Mouse (Mus musculus): Measurements from ENCODE around the gene Adgrl2. TPM values are rescaled to one million over a fixed set of nuclear protein-coding genes. Genes with fewer than 3 reads are reported as not detected.

Adgrl2 gene
- total and polyA plus RNA-seq, 2 experiments from 2014 or later: 73.6 to 116 TPM

DNA sequence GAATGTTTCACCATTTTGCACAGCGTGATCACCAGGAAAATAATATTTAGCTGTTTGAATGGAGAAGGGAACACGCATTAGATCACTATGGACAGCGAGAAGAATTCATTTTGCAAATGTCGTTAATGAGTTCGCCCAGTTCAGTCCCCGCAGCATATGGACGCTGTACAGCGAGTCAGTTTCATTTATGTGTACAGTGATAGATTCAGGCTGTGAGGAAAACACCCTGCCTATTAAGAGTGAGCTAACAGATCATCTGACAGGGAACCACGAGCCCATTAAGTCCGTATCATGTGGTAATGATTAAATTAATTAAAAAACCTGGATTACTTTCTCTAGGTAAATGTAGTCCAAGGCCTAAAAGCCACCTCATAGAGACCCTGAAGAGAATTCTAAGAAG is 161.8 kb downstream of the Adgrl2 start:
- no peak for TF ChIP-seq CTCF (IDR thresholded peaks at IDR 0.05; ENCODE audit: low read depth)
- no peak overlapping the region for H3K27ac ChIP-seq (ENCODE audit: low read depth, low read length)
- WGBS: 59% methylated on average over 10 of the region's 10 CpGs
- no peak for DNase-seq
- H3K9ac ChIP-seq: no peak overlapping the region
- ATAC-seq: no peak
- no peaks in the 10 kb centered on the region for H3K9me3 ChIP-seq (ENCODE audit: low read length)
- peaks cover 22% of the 10 kb centered on the region for H3K36me3 ChIP-seq (ENCODE audit: insufficient read depth)
- no peaks in the 10 kb centered on the region for H3K4me1 ChIP-seq (ENCODE audit: insufficient read depth)
- H3K4me3 ChIP-seq (ENCODE audit: low read depth, low read length): no peak overlapping the region
- no peak overlapping the region for H3K4me2 ChIP-seq (ENCODE audit: low read depth)
- no peaks in the 10 kb centered on the region for H3K27me3 ChIP-seq (ENCODE audit: insufficient read depth, low read length)

DNA sequence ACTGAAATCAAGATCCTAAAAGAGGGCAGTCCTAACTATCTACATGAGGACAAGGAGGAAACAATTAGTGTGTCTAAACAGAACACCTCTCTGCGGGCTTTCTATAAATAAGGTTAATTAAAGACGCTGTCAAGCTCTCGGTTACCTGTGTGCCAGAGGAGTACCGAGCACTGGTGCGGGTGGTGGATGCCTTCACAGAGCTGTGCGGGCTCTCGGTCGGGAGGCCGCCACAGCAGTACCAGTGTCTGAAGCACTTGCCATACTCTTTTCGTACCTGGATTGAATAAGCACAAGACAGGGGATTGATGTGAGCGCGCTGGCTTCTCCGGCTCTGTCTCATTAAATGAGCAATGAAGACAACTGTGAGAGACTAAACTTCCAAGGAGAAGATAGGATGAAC is 166.8 kb downstream of the Adgrl2 start:
- no peak for TF ChIP-seq CTCF (IDR thresholded peaks at IDR 0.05; ENCODE audit: low read depth)
- DNase-seq (no peak), ATAC-seq (no peak)
- Histone ChIP-seq H3K4me1 (ENCODE audit: insufficient read depth) (no peaks in the 10 kb centered on the region), H3K4me2 (ENCODE audit: low read depth) (no peak overlapping the region), H3K36me3 (ENCODE audit: insufficient read depth) (peaks cover 31% of the 10 kb centered on the region), H3K27me3 (ENCODE audit: insufficient read depth, low read length) (no peaks in the 10 kb centered on the region), H3K27ac (ENCODE audit: low read depth, low read length) (no peak overlapping the region), H3K9me3 (ENCODE audit: low read length) (no peaks in the 10 kb centered on the region), H3K9ac (no peak overlapping the region), H3K4me3 (ENCODE audit: low read depth, low read length) (no peak overlapping the region)
- 95% methylated on average over 13 of the region's 13 CpGs for WGBS

DNA sequence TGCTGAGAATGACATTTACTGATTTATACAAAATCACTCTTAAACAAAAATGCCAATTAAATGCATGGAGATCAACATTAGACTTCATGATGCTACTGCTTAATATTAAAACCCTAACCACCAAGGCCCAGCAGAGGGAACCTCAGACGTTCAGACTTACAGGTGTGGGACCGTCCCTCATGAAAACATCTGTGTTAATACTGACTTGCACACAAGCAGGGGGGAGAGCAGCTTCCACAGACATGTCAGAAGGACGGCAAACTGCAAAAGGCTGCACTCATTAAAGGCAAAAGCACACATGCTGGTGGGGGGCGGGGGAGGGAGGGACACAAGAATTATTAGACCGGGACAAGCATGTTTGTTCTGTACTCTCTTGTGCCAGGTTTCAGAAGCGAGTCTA is 168.7 kb downstream of the Adgrl2 start:
- peaks cover 44% of the 10 kb centered on the region for H3K36me3 ChIP-seq (ENCODE audit: insufficient read depth)
- WGBS: 79% methylated on average over 6 of the region's 6 CpGs

DNA sequence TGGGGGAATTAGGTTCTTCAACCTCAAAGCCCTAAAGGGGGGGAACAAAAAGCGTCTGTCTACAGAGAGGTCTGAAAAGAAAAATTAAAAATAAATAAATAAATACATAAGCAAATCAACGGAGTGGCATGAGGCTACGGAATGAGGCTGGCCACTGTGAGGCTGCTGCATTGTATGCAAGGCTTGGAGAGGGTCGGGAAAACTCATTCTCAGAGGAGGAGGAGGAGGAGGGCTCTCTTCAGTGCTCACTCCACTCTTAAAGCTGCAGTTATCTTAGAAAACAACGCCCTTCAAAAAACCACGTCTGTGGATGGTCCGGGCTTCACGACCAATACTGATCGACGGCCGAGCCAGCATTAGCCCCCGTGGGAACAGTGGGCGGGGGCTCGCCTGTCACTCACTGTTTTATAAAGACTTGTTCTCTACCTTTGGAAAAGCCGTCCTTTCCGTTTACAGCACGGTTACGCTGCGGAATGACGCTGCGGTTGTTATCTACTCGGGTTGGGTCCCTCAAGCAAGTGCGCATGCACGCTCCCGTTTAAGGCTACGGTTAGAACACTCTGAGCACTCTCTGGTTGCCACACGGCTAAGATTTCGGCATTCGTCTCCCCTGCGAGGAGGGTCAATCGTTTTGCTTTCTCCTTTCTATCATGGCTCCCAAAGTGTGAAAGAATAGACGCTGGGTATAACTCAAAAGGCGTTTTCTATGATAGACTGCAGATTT is 170.9 kb downstream of the Adgrl2 start:
- no peak for TF ChIP-seq CTCF (IDR thresholded peaks at IDR 0.05; ENCODE audit: low read depth)
- Histone ChIP-seq H3K36me3 (ENCODE audit: insufficient read depth) (peaks cover 51% of the 10 kb centered on the region), H3K4me3 (ENCODE audit: low read depth, low read length) (no peak overlapping the region), H3K9ac (no peak overlapping the region), H3K27me3 (ENCODE audit: insufficient read depth, low read length) (no peaks in the 10 kb centered on the region), H3K9me3 (ENCODE audit: low read length) (no peaks in the 10 kb centered on the region), H3K4me2 (ENCODE audit: low read depth) (no peak overlapping the region), H3K4me1 (ENCODE audit: insufficient read depth) (no peaks in the 10 kb centered on the region), H3K27ac (ENCODE audit: low read depth, low read length) (no peak overlapping the region)
- whole genome bisulfite sequencing: 90% methylated on average over 33 of the region's 33 CpGs
- ATAC-seq: no peak
- no peak for DNase-seq

More for the DNA sequence above, 168.7 kb downstream of the Adgrl2 start:
- Histone ChIP-seq H3K27ac (ENCODE audit: low read depth, low read length) (no peak overlapping the region), H3K4me3 (ENCODE audit: low read depth, low read length) (no peak overlapping the region), H3K27me3 (ENCODE audit: insufficient read depth, low read length) (no peaks in the 10 kb centered on the region), H3K9me3 (ENCODE audit: low read length) (no peaks in the 10 kb centered on the region), H3K4me2 (ENCODE audit: low read depth) (no peak overlapping the region), H3K9ac (no peak overlapping the region), H3K4me1 (ENCODE audit: insufficient read depth) (no peaks in the 10 kb centered on the region)
- ATAC-seq (no peak), DNase-seq (no peak)
- no peak for TF ChIP-seq CTCF (IDR thresholded peaks at IDR 0.05; ENCODE audit: low read depth)

DNA sequence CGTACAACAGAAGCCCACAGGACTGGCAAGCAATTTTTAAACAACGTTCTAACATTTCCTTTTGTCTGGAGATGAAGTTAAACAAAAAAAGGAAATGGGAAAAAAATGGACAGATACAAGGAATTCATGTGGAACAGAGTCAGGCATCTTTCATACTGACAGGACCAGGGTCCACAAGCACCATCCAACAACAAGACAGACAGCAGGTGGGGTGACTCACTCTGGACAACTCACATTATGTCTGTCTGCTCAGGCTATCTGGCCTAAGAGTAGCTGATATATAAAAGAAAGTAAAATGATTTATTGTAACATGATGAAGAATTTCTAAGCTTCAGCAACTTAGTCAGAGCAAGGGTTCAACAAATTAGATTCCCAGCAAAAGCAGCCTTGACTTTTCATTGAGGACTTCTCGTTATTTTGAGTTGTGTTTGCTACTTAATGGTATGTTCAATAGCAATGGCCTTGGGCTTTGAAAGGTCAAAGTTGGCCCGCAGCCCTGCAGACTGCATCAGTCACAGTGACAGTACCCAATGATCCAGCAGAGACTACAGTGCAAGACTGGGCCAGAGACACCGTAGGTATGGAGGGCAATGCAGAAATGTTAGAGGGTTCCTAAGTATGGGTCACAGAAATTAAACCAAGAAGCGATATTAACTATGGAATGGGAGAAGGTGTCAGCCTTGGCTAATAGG is 171.8 kb downstream of the Adgrl2 start:
- no peak overlapping the region for H3K27ac ChIP-seq (ENCODE audit: low read depth, low read length)
- ATAC-seq: no peak

DNA sequence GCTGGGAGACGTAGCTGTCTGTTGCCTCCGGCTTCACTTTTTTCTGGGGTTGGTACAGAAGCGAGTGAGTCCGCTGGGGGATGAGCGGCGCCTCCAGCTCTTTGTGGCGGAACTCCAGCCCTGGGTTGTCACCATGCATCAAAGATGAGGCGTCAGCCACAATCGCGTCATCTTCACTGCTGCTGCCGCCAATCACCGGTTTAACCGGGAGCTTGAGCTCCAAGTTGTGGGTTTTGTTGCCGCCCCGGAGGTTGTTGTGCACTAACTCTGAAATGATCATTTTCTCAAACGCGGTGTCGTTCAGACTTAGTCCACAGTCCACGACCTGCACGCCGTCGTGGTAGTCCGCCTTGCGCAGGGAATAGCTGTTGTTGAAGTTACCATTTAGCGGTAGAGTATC is 172.9 kb downstream of the Adgrl2 start:
- H3K27ac ChIP-seq (ENCODE audit: low read depth, low read length): no peak overlapping the region
- ATAC-seq: no peak
- no peaks in the 10 kb centered on the region for H3K27me3 ChIP-seq (ENCODE audit: insufficient read depth, low read length)
- TF ChIP-seq CTCF (IDR thresholded peaks at IDR 0.05; ENCODE audit: low read depth): no peak
- H3K36me3 ChIP-seq (ENCODE audit: insufficient read depth): peaks cover 41% of the 10 kb centered on the region
- no peak overlapping the region for H3K4me3 ChIP-seq (ENCODE audit: low read depth, low read length)
- no peaks in the 10 kb centered on the region for H3K9me3 ChIP-seq (ENCODE audit: low read length)
- 98% methylated on average over 25 of the region's 25 CpGs for WGBS
- H3K9ac ChIP-seq: no peak overlapping the region
- no peak for DNase-seq
- H3K4me1 ChIP-seq (ENCODE audit: insufficient read depth): no peaks in the 10 kb centered on the region
- H3K4me2 ChIP-seq (ENCODE audit: low read depth): no peak overlapping the region

More for the DNA sequence above, 171.8 kb downstream of the Adgrl2 start:
- 89% methylated on average over 6 of the region's 6 CpGs for whole genome bisulfite sequencing
- Histone ChIP-seq H3K4me3 (ENCODE audit: low read depth, low read length) (no peak overlapping the region), H3K9me3 (ENCODE audit: low read length) (no peaks in the 10 kb centered on the region), H3K4me2 (ENCODE audit: low read depth) (no peak overlapping the region), H3K9ac (no peak overlapping the region), H3K27me3 (ENCODE audit: insufficient read depth, low read length) (no peaks in the 10 kb centered on the region), H3K36me3 (ENCODE audit: insufficient read depth) (peaks cover 51% of the 10 kb centered on the region), H3K4me1 (ENCODE audit: insufficient read depth) (no peaks in the 10 kb centered on the region)
- DNase-seq: no peak
- TF ChIP-seq CTCF (IDR thresholded peaks at IDR 0.05; ENCODE audit: low read depth): no peak

DNA sequence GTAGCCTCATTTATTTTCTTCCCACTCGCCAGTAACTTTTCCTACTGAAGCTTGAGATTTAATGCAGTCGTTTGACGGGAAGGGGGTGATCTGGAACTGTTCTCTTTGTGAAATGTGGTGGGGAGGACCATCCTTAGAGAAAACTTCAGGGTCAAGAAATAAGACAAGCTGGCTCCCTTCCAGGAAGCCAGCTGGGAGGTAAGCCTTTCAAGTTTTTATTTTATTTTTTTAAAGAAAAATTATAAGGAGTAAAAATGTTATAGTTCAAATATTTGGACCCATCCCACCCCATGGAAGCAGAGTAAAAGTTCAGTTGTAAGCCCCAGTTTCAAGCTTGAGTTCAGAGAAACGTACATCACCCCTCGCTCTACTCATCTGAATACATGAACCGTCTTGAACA is 177.2 kb downstream of the Adgrl2 start:
- WGBS: 74% methylated on average over 6 of the region's 6 CpGs
- no peaks in the 10 kb centered on the region for H3K9me3 ChIP-seq (ENCODE audit: low read length)
- DNase-seq (no peak), ATAC-seq (no peak)
- peaks cover 22% of the 10 kb centered on the region for H3K36me3 ChIP-seq (ENCODE audit: insufficient read depth)
- no peak for TF ChIP-seq CTCF (IDR thresholded peaks at IDR 0.05; ENCODE audit: low read depth)
- H3K4me2 ChIP-seq (ENCODE audit: low read depth): no peak overlapping the region
- no peak overlapping the region for H3K9ac ChIP-seq
- no peaks in the 10 kb centered on the region for H3K27me3 ChIP-seq (ENCODE audit: insufficient read depth, low read length)
- no peak overlapping the region for H3K4me3 ChIP-seq (ENCODE audit: low read depth, low read length)
- H3K27ac ChIP-seq (ENCODE audit: low read depth, low read length): no peak overlapping the region
- H3K4me1 ChIP-seq (ENCODE audit: insufficient read depth): no peaks in the 10 kb centered on the region

Data from forebrain, postnatal 0 days (tissue).